Mouse (Mus musculus): Measurements from ENCODE around the gene Spats2. TPM values are rescaled to one million over a fixed set of nuclear protein-coding genes. Genes with fewer than 3 reads are reported as not detected.
"Not testable (repeated sequence)": the region's sequence is repeated elsewhere in the genome, so short reads cannot be mapped to it uniquely, and the experiment has no call there.

The Spats2 gene
- polyA plus RNA-seq, 1 experiment, result 6.1 TPM

DNA sequence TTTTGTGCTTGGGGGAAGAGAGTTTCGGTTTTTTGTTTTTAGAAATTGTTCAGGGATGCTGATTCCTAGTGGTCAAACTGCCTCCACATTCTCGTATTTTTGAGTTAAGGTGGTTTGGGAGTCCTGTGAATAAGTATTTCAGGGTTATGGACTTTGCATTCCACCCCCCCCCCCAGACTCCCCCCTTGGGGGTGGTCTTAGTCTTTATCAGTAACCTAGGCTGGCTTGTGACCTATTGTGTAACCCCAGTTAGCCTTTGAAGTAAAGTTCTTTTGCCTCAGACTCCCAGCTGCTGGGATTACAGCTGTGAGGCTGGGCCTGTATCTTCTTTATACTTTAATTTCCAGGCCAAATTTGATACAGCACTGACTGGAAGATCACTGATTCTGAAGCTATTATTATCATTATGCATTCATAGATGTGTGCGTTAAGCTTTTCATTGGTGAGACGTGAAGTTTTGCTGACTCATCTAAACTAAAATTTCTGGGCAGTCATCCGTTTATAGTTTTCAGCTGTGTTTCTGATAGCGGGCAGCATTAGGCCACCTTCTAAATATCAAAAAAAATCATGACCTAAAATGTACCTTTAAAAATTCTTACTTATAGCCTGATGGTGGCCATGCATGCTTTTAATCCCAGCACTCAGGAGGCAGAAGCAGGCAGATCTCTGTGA, 2.3 kb downstream of the Spats2 start:
- WGBS, result 88% methylated on average over 6 of the region's 6 CpGs

DNA sequence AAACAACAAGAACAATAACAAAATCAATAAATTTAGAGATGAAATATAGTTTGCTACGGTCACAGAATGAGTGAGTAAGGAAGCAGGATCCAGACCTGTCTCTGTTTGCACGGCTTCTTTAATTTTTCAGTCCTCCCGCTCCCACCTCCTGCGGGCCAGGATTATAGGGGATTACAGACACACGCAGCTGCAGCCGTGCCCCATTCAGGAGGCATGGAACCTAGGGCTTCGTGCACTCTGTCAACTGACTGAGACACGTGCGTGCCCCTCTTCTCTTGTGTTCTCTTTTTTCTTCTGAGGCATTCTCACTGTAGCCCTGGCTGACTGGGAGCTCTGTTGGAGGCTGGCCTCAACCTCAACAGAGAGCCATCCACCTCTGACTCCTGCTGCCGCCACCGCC, 3.7 kb downstream of the Spats2 start:
- no peak for DNase-seq (ENCODE audit: low read depth, low spot score)
- 84% methylated on average over 11 of the region's 11 CpGs for whole genome bisulfite sequencing

More for the DNA sequence above, 2.3 kb downstream of the Spats2 start:
- DNase-seq (ENCODE audit: low read depth, low spot score), result no peak

DNA sequence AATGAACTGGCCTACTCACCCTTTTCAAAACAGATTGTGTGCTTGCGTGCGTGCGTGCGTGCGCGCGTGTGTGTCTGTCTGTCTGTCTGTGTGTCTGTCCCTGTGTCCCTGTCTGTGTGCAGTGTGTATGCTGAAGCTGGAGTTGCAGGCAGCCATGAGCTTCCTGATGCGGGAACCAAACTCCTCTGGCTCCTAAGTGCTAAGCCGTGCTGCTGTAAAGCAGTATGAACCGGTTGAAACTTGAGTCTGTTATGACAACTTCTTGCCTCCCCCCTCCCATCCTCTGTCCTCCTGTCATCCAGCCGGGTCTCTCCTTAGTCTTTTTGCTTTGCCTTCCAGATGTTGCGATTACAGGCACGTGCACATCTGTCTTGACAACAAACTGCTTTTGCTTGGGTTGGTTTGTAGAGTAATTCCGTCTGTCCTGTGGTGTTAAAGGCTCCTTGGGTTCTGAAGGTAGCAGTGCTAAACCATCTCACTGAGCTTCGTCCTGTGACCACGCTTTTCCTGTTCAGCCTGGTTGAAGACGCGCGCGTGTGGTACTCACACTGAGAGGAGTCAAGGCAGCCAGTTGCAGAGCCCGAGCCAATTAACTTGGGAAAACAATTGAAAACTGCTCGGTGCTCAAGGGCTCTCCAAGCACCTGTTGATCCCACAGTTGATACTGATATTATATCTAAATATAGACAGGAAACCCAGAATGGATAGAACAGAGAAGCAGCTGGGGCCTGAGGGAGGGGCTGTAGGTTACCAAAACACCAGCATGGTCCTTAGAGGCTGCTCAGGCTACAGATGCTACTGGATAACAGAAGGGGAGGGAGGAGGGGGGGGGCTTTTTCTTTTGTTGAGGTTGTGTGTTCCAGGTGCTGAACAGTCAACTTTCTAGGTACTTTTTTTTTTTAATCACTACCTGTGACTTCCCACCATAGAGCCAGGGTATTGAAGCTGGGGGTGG, 4.5 kb downstream of the Spats2 start:
- DNase-seq (ENCODE audit: low read depth, low spot score), result no peak
- 74% methylated on average over 22 of the region's 22 CpGs for WGBS

DNA sequence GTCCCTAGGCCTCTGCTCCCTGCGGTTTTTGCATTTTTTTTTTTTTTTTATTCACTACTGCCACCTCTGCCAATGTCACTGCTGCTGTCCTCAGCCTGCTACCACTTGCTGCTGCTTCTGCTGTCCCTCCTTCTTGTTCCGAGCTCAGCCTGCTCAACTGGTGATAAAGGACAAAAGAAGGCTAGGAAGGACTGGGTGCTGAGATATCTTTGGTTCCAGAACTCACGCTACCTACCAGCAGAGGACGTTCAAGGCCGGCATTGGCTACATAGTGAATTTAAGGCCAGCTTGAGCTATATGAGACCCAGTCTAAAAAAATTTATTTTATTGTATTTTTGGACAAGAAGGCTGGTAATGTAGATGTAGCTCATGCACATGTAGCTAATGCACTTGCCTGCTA, 12.7 kb downstream of the Spats2 start:
- 83% methylated on average over 5 of the region's 5 CpGs for WGBS
- no peak for DNase-seq (ENCODE audit: low read depth, low spot score)

DNA sequence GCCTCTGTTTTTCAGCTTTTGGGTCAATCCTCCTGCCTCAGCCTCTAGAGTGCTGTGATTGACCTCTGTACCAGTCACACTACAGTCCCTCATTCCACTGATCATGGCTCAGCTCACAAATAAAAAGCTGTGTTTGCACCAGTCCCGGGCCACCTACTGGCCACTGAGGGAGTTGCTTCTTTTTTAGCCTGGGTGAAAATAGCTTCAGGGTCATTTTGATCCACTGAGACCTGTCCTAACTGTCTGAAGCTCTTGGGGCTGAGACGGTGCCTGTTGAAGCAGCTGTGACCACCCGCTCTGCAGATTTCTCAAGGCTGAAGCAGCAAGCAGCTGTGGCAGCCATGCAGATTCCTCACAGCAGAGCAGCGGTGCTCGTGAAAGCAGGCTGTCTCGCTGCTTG, 14.0 kb downstream of the Spats2 start:
- 68% methylated on average over 6 of the region's 6 CpGs for WGBS
- DNase-seq (ENCODE audit: low read depth, low spot score), result no peak

DNA sequence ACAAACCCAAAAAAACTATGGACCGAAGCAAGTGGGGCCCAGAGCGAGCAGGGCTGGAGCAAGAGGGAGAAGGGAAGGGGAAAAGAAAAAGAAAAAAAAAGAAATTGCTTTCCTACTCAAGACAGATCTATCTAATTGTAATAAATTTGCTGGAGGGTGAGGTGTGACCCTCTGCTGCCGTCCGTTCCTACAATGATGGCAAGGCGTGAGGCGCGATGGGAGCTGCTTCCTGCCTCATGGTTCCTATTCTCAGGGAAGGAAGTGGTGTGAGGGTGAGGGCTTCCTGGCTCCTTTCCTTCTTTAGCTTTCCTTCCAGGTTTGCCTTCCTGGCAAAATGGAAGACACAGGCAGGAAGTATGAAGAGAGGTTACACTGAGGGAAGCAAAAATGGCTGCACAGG, 24.8 kb downstream of the Spats2 start:
- WGBS, result 94% methylated on average over 7 of the region's 7 CpGs

DNA sequence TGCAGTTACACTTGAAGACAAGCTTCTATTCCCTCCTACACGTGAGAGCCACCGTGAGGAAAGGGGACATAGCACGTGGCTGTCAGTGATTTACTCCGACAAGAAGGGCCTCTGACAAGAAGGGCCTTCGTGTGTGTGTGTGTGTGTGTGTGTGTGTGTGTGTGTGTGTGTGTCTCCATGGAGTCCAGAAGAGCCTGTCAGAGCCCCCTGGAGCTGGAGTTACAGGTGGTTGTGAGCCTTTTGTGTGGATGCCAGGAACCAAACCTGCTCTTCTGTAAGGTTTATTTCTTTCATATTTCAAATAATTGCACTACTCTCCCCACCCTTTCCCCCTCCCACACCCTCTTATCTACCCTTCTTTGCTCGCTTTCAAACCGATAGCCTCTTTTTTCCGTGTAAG, 25.6 kb downstream of the Spats2 start:
- no peak for DNase-seq (ENCODE audit: low read depth, low spot score)
- WGBS, result 77% methylated on average over 8 of the region's 8 CpGs

More for the DNA sequence above, 24.8 kb downstream of the Spats2 start:
- DNase-seq (ENCODE audit: low read depth, low spot score), result no peak

DNA sequence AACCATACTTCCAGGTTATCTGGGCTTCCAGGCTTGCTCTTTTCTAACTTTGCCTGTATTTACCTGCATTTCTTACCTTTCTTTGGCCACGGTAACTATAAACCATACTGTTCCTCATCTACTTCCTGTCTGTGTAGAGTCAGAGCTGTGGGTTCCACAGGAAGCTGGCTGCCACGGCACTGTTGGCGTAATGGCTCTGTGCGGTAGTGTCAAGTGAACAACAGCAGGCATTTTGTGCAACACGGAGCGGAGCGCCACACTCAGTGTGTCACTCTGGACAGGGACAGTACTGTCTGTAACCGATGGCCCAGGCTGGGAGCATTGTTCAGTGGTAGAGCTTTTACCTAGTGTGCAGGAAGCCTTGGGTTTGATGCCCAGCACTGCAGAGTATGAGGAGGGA, 27.8 kb downstream of the Spats2 start:
- no peak for DNase-seq (ENCODE audit: low read depth, low spot score)
- WGBS, result 94% methylated on average over 8 of the region's 8 CpGs

DNA sequence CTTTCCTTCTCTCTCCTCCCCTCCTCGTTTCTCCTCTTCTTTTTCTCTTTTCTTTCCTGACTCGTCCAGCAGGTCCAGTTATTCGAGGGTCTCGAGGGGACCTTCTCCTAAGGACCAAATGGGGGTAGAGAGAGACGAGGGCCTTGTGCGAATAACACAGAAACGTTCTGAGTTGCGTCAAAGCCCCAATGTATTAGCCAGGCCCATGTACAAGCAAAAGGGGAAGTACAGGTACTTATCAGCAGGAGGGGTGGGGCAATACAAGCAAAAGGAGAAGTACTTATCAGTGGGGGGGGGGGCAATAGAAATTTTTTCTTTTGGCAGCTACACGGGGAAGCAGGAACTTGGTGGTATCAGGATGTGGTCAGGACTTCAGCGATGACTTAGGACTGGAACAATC, 28.8 kb downstream of the Spats2 start:
- 81% methylated on average over 10 of the region's 10 CpGs for WGBS
- DNase-seq (ENCODE audit: low read depth, low spot score), result not testable (repeated sequence)

DNA sequence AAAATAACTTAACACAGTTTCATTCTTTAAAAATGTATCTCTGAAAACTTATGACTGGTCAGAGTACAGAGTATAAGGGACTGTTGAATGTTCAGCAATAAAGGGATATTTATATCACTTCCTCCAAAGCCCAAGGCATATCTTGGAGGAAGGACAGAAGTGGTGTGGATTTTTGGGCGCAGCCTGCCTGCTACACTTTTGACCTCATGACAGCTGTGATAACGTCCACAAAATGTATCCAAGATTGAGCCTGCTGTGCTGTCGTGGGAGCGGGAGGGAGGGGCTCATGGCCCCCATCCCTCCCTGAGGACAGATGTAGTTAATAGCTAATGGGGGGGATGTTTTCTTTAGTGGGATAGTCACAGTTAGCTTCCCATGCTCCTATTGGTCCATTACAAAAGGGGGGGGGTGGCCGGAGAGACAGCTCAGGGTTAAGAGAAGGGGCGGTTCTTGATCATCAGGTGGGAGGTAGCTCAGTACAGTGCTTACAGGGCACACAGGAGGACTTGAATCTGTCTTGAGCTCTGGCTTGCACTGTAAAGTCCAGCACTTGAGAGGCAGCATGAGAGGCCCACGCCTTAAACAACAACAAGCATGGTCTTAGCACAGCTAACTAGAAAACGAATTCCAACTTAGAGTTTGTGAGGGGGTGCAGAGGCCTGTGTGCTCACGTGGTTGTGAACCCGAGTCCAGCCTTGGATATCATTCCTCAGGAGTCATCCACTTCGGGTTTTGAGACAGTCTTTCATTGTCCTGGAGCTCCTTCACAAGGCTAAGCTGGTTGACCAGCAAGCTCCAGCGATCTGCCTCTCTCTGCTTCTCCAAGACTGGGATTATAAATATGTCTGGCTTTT, 38.0 kb downstream of the Spats2 start:
- DNase-seq (ENCODE audit: low read depth, low spot score), result peak; percentile 11

DNA sequence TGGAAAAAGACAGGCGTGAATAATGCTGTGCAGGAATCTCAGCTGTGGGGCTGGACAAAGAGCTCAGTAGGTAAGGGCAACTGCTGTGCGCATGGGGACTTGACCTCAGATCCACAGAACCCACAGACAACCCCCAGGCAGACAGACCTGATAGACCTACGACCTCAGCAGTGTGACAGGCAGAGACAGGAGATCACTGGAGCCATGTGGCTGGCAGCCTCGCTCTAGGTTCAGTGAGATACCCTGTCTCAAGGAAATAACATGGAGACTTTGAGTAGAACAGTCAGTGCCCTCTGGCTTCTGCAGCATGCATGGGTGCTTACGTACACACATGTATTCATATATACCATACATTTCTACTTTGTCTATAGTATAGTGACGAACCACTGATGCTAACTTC, 46.4 kb downstream of the Spats2 start:
- 95% methylated on average over 6 of the region's 6 CpGs for WGBS
- DNase-seq (ENCODE audit: low read depth, low spot score), result no peak

More for the DNA sequence above, 38.0 kb downstream of the Spats2 start:
- WGBS, result 49% methylated on average over 12 of the region's 12 CpGs

DNA sequence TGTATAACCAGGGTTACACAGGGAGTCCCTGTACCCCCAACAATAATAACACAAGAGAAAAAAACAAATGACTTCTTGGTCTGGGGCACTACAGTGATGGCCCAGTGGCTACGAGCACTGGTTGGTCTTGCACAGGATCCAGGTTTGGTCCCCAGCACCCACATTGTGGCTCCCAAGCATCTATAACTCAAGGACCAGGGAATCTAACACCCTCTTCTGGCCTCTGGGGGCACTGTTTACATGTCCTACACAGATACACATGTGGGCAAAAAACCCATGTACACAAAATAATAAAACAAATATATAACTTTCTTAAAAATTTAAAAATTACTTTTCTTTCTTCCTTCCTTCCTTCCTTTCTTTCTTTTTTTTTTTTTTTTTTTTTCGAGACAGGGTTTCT, 53.9 kb downstream of the Spats2 start:
- 94% methylated on average over 1 of the region's 2 CpGs for WGBS
- DNase-seq (ENCODE audit: low read depth, low spot score), result no peak

DNA sequence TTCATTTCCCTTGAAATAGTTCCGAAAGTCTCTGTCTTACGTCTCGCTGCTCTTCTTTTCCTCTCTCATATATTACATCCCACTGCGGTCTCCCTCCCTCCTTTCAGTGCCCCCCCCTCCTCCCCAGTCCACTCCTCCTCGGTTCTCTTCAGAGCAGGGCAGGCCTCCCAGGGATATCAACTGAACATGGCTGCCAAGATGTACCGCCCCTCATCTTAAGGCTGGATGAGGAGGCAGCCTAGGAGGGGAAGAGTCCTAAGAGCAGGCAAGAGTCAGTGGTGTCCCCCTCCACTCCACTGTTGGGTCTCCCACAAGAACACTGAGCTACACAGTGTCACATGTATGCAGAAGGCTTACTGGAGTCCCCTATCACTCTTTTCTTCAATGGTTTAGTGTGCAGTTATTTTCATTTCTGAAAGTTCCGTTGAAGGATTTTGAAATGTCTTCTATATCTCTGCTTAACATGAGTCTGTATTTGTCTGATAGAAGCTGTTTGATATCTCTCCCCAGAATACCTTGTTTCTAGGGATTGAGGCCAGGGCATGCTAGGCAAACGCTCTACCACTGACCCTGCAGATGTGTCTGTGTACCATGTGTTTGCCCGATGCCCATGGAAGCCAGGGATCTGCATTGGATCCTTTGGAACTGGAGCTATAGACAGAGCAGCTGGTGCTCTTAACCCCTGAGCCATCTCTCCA, 58.6 kb downstream of the Spats2 start:
- WGBS, result 90% methylated on average over 9 of the region's 9 CpGs
- DNase-seq (ENCODE audit: low read depth, low spot score), result no peak

DNA sequence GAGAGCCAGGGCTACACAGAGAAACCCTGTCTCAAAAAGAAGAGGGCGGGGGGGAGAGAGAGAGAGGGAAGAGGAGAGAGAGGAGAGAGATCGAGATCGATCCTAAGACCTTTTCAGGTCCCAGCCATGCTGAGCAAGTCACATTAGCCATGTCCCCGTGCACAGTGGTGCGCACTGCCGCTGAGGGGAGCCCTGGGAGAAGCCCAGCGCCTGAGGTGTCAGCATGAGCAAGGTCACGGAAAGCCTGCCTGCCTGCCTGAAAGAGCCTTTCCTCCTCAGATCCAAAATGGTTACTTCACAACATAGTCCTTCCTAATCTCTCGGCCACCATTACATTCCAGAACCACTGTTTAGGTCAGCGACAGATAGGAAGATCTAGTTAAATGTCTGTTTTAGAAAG, 68.6 kb downstream of the Spats2 start:
- 78% methylated on average over 10 of the region's 10 CpGs for WGBS
- no peak for DNase-seq (ENCODE audit: low read depth, low spot score)

DNA sequence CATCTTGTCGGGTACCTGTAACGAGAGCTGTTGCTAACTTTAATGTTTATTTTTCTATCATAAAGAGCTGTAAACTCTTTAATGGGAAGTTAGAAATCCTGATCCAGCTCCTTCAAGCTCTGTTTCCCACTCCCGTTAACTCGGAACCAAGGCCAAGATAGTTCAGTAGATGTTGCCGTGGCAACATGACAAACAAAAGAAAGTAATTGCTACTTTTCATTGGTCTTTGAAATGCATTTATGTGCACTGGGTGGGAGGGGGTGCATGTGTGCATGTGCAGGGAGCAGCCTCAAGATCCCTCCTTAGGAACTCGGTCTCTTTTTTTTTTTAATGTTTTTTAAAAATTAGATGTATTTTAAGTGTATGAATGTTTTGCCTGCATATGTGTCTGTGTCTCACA, 69.3 kb downstream of the Spats2 start:
- 15% methylated on average over 6 of the region's 6 CpGs for WGBS
- no peak for DNase-seq (ENCODE audit: low read depth, low spot score)

DNA sequence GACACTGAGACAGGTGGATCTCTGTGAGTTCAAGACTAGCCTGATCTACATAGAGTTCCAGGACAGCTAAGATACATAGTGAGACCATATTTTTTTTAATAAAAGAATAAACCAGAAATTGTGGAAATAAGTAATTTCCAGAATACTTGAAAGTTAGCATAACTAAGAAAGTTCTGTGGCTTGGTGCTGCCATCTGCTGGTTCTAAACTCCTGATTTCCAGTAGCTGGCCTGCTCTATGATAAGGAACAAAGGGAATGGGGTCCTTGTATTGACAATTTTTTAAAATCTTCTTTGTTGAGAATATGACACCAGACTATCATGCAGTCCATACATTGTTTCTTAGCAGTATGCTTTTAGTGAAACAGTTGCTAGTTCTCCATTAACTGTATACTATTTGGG, 73.0 kb downstream of the Spats2 start:
- DNase-seq (ENCODE audit: low read depth, low spot score), result no peak

DNA sequence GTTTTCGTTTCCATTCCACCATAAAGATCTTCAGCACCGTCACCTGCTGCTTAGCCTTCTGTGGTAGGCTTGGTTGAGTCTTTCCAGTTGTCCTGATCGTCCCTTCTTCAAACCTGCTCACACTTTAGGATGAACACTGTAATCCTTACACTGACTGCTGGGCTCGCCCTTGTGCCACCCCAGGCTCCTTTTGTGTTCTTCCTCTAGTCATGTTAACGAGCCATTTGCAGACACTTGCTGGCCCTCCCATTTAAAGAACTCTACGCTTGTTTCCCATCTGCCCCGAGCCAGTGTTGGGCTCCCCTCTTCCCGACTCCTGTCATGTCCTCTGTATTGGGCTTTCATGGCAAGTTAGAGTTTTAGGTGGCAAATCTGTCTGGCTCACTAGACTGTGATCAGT, 80.2 kb downstream of the Spats2 start:
- DNase-seq (ENCODE audit: low read depth, low spot score), result no peak
- 77% methylated on average over 8 of the region's 8 CpGs for WGBS

DNA sequence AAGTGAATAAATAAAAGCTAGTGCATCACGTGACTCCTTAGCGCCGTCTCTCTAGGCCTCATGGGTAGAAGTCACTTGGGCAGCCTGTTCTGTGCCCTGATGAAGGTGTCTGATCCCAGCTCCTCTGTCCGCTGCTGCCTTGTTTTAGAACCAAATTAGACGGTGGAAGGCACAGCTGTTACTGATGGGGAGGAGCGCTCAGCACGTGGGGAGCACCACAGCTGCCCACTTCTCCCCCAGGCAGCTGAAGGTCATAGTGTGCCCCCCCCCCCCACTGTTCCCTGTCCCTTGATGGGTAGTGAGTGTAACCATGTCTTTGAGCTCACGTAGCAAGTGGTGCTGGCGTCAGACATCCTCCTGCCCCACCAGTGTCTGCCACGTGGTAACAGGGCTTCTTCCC, 87.5 kb downstream of the Spats2 start:
- no peak for DNase-seq (ENCODE audit: low read depth, low spot score)

DNA sequence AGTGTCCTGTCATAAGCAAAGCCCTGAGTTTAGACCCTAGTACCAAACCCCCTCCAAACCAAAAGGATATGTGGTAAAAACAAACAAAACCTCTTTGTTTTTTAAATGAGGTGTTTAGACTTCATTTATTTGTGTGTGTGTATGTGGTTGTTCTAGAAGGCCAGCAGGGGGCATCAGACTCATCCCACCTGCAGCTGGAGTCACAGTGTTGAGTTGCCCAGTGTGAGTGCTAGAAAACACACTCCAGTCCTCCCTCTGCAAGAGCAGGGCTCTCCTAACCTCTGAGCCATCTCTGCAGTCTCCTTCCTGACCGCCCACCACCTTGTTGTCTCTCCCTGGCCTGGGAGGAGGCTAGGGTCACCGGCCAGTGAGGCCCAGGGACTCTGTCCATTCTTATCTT, 89.2 kb downstream of the Spats2 start:
- 96% methylated on average over 2 of the region's 2 CpGs for WGBS
- no peak for DNase-seq (ENCODE audit: low read depth, low spot score)

More for the DNA sequence above, 87.5 kb downstream of the Spats2 start:
- 89% methylated on average over 10 of the region's 10 CpGs for WGBS

All from large intestine, adult 2 months (tissue).